Mouse (Mus musculus): ENCODE results near the gene Cdx2.

The Cdx2 gene

DNA sequence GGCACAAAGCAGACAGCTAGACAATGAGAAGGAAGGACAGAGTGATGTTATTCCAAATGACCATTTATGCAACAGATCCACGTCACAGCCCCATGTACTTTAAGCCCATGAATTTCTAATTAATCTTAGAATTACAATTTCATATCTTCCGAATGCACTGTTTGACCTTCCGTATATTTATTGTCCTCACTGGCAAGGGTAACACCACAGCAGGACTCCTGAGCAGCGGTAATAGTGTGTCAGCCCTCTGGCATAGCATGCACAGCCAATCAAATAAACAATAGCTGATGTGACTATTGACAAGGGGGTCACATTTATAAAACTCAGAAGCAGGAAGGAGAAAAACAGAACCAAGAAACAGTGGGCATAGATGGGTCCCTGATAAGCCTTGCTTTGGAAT lies 46.3 kb downstream of the Cdx2 start:
- no peak for DNase-seq (ENCODE audit: low spot score in 2 of 2)

DNA sequence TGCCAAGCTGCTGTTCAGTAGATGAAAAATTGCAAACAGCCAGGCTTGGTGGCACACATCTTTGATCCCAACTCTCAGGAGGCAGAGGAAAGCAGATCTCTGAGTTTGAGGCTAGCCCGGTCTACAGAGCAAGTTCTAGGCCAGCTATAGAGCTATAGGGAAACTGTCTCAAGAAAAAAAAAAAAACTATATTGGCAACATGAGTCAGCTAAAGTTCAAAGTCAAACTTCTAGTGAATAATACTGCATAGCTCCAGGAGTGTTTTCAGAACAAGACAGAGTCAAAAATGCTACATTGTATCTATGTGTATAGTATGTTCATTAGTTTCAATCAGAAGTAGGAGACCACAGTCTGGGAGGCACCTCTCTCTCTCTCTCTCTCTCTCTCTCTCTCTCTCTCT lies 46.9 kb downstream of the Cdx2 start:
- DNase-seq (ENCODE audit: low spot score in 2 of 2), result no peak

All from urinary bladder, adult 18-20 months (tissue).